In genomic region chr8:105294776-105295175, GRCm38 (mm10) we compare ENCODE assay signal across 9 mouse cellular contexts. TPM values are rescaled to one million over a fixed set of nuclear protein-coding genes. Genes with fewer than 3 reads are reported as not detected.
DNase-seq lines count a peak whose midpoint lies in the region; ATAC-seq and TF ChIP-seq lines count a peak whose summit lies in the region.
"Had no signal": no experiment of that assay in that cellular context is flagged by ENCODE, and none has a peak within 500 bp of the region (broad histone marks: within the 10 kb centered on the region; RNA-seq: fewer than 3 reads in every experiment).

No protein-coding gene starts in this region.

- peak overlapping the region; percentile 56; the same call in 1 of the 2 replicates for H3K4me3 ChIP-seq in kidney, adult 2 months (ENCODE audit: insufficient read depth, low read depth, low read length)
- 0 out of 2 replicates have a peak overlapping the region, but pooled peaks have one; percentile 2 for H3K4me3 ChIP-seq in spleen, adult 2 months (ENCODE audit: extremely low read depth, insufficient read depth, insufficient read length)
- H3K4me3 ChIP-seq in neural tube, embryonic 15.5 days (replicated peaks): no peak overlapping the region

- H3K27ac ChIP-seq in kidney, adult 2 months (ENCODE audit: insufficient read depth, low read depth, low read length): no peak overlapping the region
- no peak overlapping the region for H3K27ac ChIP-seq in spleen, adult 2 months (ENCODE audit: insufficient read depth, low read length)
- H3K27ac ChIP-seq in neural tube, embryonic 15.5 days (replicated peaks): no peak overlapping the region

- no peaks in the 10 kb centered on the region for H3K36me3 ChIP-seq in kidney, adult 2 months (ENCODE audit: control insufficient read depth, insufficient read depth, low read length)
- peaks cover 3% of the 10 kb centered on the region; the same call in 1 of the 2 replicates for H3K36me3 ChIP-seq in spleen, adult 2 months (ENCODE audit: control insufficient read depth, insufficient read depth, low read length)
- H3K36me3 ChIP-seq in neural tube, embryonic 15.5 days: peaks cover 10% of the 10 kb centered on the region

- H3K9ac ChIP-seq in neural tube, embryonic 15.5 days (replicated peaks): no peak overlapping the region

- TF ChIP-seq POLR2A in kidney, adult 2 months (IDR thresholded peaks at IDR 0.05; ENCODE audit: low read depth, low read length): no peak
- TF ChIP-seq POLR2A in spleen, adult 2 months (IDR thresholded peaks at IDR 0.05; ENCODE audit: low read depth, low read length): no peak

- peaks cover 12% of the 10 kb centered on the region for H3K4me1 ChIP-seq in kidney, adult 2 months (ENCODE audit: control insufficient read depth, insufficient read depth, low read length)
- H3K4me1 ChIP-seq in spleen, adult 2 months (ENCODE audit: control insufficient read depth, insufficient read depth, insufficient read length): peaks cover 20% of the 10 kb centered on the region
- peaks cover 37% of the 10 kb centered on the region for H3K4me1 ChIP-seq in neural tube, embryonic 15.5 days

- no peaks in the 10 kb centered on the region for H3K27me3 ChIP-seq in kidney, adult 2 months (replicated peaks; ENCODE audit: control insufficient read depth, insufficient read depth, low read length)
- no peaks in the 10 kb centered on the region for H3K27me3 ChIP-seq in spleen, adult 2 months (ENCODE audit: control insufficient read depth, insufficient read depth, low read length)
- H3K27me3 ChIP-seq in neural tube, embryonic 15.5 days (replicated peaks): no peaks in the 10 kb centered on the region; the same call in 1 of the 2 replicates

- DNase-seq in cerebellum, adult 11-12 months: peak; percentile 55
- DNase-seq in cerebellum, adult 8-10 months: no peak
- no peak for DNase-seq in kidney, adult 2 months
- no peak for DNase-seq in kidney, postnatal 14 days
- DNase-seq in spleen, adult 2 months (ENCODE audit: low read depth in 1 of 2, low spot score in 2 of 2): no peak
- DNase-seq in spleen, adult 18-20 months: no peak
- DNase-seq in ovary, postnatal 14 days (ENCODE audit: low spot score): no peak
- DNase-seq: cerebellum, postnatal 36 days had no signal

- H3K4me2 ChIP-seq in neural tube, embryonic 15.5 days: peak overlapping the region; percentile 17; the same call in 1 of the 2 replicates

- H3K9me3 ChIP-seq in neural tube, embryonic 15.5 days (replicated peaks): no peaks in the 10 kb centered on the region

- TF ChIP-seq CTCF in kidney, adult 2 months (conservative IDR thresholded peaks at IDR 0.05; ENCODE audit: insufficient read depth, insufficient read length, low read depth, low read length): no peak
- TF ChIP-seq CTCF in spleen, adult 2 months (IDR thresholded peaks at IDR 0.05; ENCODE audit: extremely low read depth, insufficient read depth, insufficient read length, insufficient replicate concordance): no peak

- WGBS in kidney, adult 2 months: 67% methylated on average over 9 of the region's 9 CpGs
- 84% methylated on average over 9 of the region's 9 CpGs for WGBS in spleen, adult 2 months
- WGBS in neural tube, embryonic 15.5 days: 74% methylated on average over 9 of the region's 9 CpGs

- no peak for ATAC-seq in neural tube, embryonic 15.5 days (ENCODE audit: low FRiP score)

RNA-seq across cellular contexts. Expression of gene Exoc3l, which starts 1.1 kb away (rescaled TPM):
- 11.7 and 15.3 TPM in 2 replicates for polyA plus RNA-seq in kidney, adult 2 months (2012; rRNA removed)
- polyA plus RNA-seq in spleen, adult 2 months (2012; rRNA removed): 21.4 and 23.4 TPM in 2 replicates
- 10.6 and 11.3 TPM in 2 replicates for polyA plus RNA-seq in neural tube, embryonic 15.5 days (2015; fragmentation: Nextera tagmentation; extraction: Ambion mirVana)

RNA-seq across cellular contexts. Expression of gene E2f4, which starts 2.7 kb away (rescaled TPM):
- 88.1 and 93.5 TPM in 2 replicates for polyA plus RNA-seq in kidney, adult 2 months (2012; rRNA removed)
- polyA plus RNA-seq in spleen, adult 2 months (2012; rRNA removed): 165 and 202 TPM in 2 replicates
- 41.6 and 61.6 TPM in 2 replicates for polyA plus RNA-seq in neural tube, embryonic 15.5 days (2015; fragmentation: Nextera tagmentation; extraction: Ambion mirVana)

RNA-seq across cellular contexts. Expression of gene 4931428F04Rik, which starts 5.1 kb away (rescaled TPM):
- polyA plus RNA-seq in kidney, adult 2 months (2012; rRNA removed): 2.1 and 2.5 TPM in 2 replicates
- 3.7 and 3.9 TPM in 2 replicates for polyA plus RNA-seq in spleen, adult 2 months (2012; rRNA removed)
- polyA plus RNA-seq in neural tube, embryonic 15.5 days (2015; fragmentation: Nextera tagmentation; extraction: Ambion mirVana): 104 and 122 TPM in 2 replicates

RNA-seq across cellular contexts. Expression of gene Elmo3, which starts 10.6 kb away (rescaled TPM):
- polyA plus RNA-seq in kidney, adult 2 months (2012; rRNA removed): 49.6 and 60.3 TPM in 2 replicates
- 7.2 and 7.7 TPM in 2 replicates for polyA plus RNA-seq in spleen, adult 2 months (2012; rRNA removed)
- 1.1 and 4.7 TPM in 2 replicates for polyA plus RNA-seq in neural tube, embryonic 15.5 days (2015; fragmentation: Nextera tagmentation; extraction: Ambion mirVana)

RNA-seq across cellular contexts. Expression of gene Nol3, which starts 18.8 kb away (rescaled TPM):
- polyA plus RNA-seq in kidney, adult 2 months (2012; rRNA removed): 4.8 and 5.6 TPM in 2 replicates
- polyA plus RNA-seq in spleen, adult 2 months (2012; rRNA removed): 0.53 and 0.70 TPM in 2 replicates
- 5.7 and 6.2 TPM in 2 replicates for polyA plus RNA-seq in neural tube, embryonic 15.5 days (2015; fragmentation: Nextera tagmentation; extraction: Ambion mirVana)

Comparison
In these comparisons a context has a peak if more than half of its experiments do, and no peak if none do; other contexts are left out.
1. RNA of gene 4931428F04Rik, which starts 5.1 kb away (polyA plus RNA-seq): 104 to 122 TPM in neural tube, embryonic 15.5 days; 3.7 to 3.9 TPM in spleen, adult 2 months and 2.1 to 2.5 TPM in kidney, adult 2 months; every median in the first group is over 10 times any median in the second.